Mouse (Mus musculus): ENCODE results near the gene A1bg.

DNA sequence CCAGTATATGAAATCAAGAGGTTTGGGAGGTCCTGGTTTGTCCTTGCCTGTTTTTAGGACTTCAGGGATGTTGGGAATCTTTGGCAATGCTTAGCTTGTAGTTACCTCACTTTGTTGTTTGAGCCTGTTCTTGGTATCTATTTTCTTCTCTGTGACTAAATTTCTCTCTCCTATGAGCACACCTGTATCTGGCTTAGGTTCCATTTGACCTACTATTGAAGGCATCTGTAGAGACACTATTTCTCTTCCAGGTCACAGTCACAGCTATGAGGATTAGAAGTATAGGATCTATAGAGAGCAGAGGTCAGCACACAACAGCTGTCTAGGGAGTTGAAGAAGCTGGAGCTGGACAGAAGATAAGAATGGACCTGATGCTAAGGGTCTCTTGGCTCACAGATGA lies at the start of gene A1bg:
- TF ChIP-seq EP300 (IDR thresholded peaks at IDR 0.05) (no peak), CTCF (IDR thresholded peaks at IDR 0.05) (no peak)
